In the genomic region with DNA sequence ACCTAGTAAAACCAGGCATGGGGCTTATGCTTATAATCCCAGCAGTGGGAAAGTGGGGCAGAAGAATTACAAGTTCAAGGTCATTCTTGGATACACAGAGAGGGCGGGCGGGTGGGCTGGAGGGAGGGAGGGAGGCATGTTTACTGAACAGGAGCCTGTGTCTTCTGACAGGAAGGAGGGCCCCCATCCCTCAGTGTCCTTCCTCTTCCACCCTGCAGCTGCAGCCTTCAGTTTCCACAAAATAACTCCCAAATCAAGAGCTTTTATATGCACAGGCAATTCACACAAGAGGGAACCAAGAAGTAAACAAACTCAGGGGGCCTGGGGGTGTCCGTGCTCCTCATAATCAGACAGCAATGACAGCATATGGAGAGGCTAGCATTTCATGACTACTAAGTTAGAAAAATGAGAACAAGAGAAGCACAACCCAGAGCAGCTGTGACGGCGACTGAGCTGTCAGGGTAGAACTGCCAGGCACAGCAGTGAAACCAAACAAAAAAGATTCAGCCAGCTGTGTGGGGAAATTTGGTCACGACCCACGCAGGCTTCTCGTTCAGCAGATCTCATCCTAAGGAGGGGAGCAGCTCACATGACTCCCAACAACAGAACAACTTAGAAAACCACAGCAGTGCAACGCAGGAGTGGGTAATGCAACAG, we compare ENCODE assay signal across 8 mouse cellular contexts.
DNase-seq lines count a peak whose midpoint lies in the region; ATAC-seq lines count a peak whose summit lies in the region.
"Had no signal": no experiment of that assay in that cellular context is flagged by ENCODE, and none has a peak within 500 bp of the region (broad histone marks: within the 10 kb centered on the region; RNA-seq: fewer than 3 reads in every experiment).

No protein-coding gene starts in this region.

- no peak overlapping the region for H3K4me2 ChIP-seq in liver, embryonic 11.5 days
- H3K4me2 ChIP-seq in liver, embryonic 12.5 days: no peak overlapping the region
- H3K4me2 ChIP-seq: neural tube, embryonic 12.5 days had no signal

- no peaks in the 10 kb centered on the region for H3K9me3 ChIP-seq in liver, embryonic 11.5 days (ENCODE audit: control insufficient read depth, low read length)
- H3K9me3 ChIP-seq in liver, embryonic 12.5 days (replicated peaks): no peaks in the 10 kb centered on the region
- H3K9me3 ChIP-seq: neural tube, embryonic 12.5 days had no signal

- H3K9ac ChIP-seq in liver, embryonic 11.5 days (ENCODE audit: low read depth, low read length): no peak overlapping the region
- no peak overlapping the region for H3K9ac ChIP-seq in liver, embryonic 12.5 days
- H3K9ac ChIP-seq: neural tube, embryonic 12.5 days had no signal

- H3K27ac ChIP-seq in liver, embryonic 11.5 days (ENCODE audit: low read depth, low read length): peak overlapping the region; percentile 28; the same call in 1 of the 2 replicates
- no peak overlapping the region for H3K27ac ChIP-seq in liver, embryonic 12.5 days
- peak overlapping the region; percentile 71 for H3K27ac ChIP-seq in brown adipose tissue, adult 24 weeks (replicated peaks; ENCODE audit: low read depth, low read length)
- H3K27ac ChIP-seq: neural tube, embryonic 12.5 days had no signal

- DNase-seq in liver, embryonic 11.5 days (ENCODE audit: low spot score): no peak
- DNase-seq in left cerebral cortex, adult 8-10 months (ENCODE audit: low spot score in 2 of 2): peak; percentile 37 to 67
- DNase-seq in telencephalon, adult 2 months (ENCODE audit: low read depth, low spot score): peak; percentile 87
- no peak for DNase-seq in gastrocnemius, postnatal 36 days
- no peak for DNase-seq in adrenal gland, postnatal 14 days

- intact Hi-C loops in gastrocnemius, postnatal 36 days (cut with DNase I): no loop called here

- H3K36me3 ChIP-seq in liver, embryonic 11.5 days (ENCODE audit: control insufficient read depth, insufficient read depth, low read length): no peaks in the 10 kb centered on the region
- no peaks in the 10 kb centered on the region for H3K36me3 ChIP-seq in liver, embryonic 12.5 days

- no peak for ATAC-seq in liver, embryonic 11.5 days (replicated peaks; ENCODE audit: low FRiP score)
- ATAC-seq in liver, embryonic 12.5 days: no peak

- H3K27me3 ChIP-seq in liver, embryonic 11.5 days (replicated peaks; ENCODE audit: control insufficient read depth, insufficient read depth, low read length): no peaks in the 10 kb centered on the region
- H3K27me3 ChIP-seq in liver, embryonic 12.5 days (replicated peaks): no peaks in the 10 kb centered on the region
- H3K27me3 ChIP-seq: neural tube, embryonic 12.5 days had no signal

- peaks cover 9% of the 10 kb centered on the region for H3K4me1 ChIP-seq in liver, embryonic 11.5 days (replicated peaks; ENCODE audit: control insufficient read depth, insufficient read depth, low read length)
- H3K4me1 ChIP-seq in liver, embryonic 12.5 days: peaks cover 7% of the 10 kb centered on the region
- peaks cover 5% of the 10 kb centered on the region; the same call in 1 of the 2 replicates for H3K4me1 ChIP-seq in brown adipose tissue, adult 24 weeks (ENCODE audit: control insufficient read depth, insufficient read depth, insufficient read length, low read length)
- H3K4me1 ChIP-seq: neural tube, embryonic 12.5 days had no signal

- 51% methylated on average over 9 of the region's 9 CpGs for WGBS in liver, embryonic 11.5 days
- 29% methylated on average over 7 of the region's 9 CpGs for WGBS in liver, embryonic 12.5 days (ENCODE audit: insufficient replicate concordance)

- H3K4me3 ChIP-seq in liver, embryonic 11.5 days (ENCODE audit: low read depth, low read length): no peak overlapping the region
- no peak overlapping the region for H3K4me3 ChIP-seq in liver, embryonic 12.5 days
- H3K4me3 ChIP-seq in brown adipose tissue, adult 24 weeks (ENCODE audit: insufficient read depth, low read depth, low read length): no peak overlapping the region
- H3K4me3 ChIP-seq: neural tube, embryonic 12.5 days had no signal

Comparison
In these comparisons a context has a peak if more than half of its experiments do, and no peak if none do; other contexts are left out.
1. DNase-seq: peak in left cerebral cortex, adult 8-10 months (2 of 2) and telencephalon, adult 2 months (single experiment); none in liver, embryonic 11.5 days (single experiment), gastrocnemius, postnatal 36 days (0 of 2) and adrenal gland, postnatal 14 days (single experiment).